Mouse (Mus musculus): ENCODE measurements around the gene Pzp.

DNA sequence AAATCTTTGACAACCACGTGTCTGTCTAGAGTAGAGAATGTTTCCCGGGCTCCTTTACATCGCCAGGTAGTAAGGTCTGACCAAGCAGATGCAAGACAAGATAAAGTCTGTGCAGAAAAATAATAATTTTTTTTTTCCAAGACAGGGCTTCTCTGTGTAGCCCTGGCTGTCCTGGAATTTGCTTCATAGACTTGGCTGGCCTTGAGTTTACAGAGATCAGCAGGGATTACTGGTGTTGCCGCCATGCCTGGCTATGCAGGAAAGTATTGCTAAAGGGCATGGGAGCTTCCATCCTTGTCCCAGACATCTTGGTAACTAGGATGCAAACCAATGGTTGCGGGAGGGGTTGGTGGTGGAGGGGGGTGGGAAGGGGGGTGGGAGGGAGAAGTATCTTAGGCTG lies 69.3 kb downstream of the Pzp start:
- TF ChIP-seq POLR2A (IDR thresholded peaks at IDR 0.05; ENCODE audit: low read depth, low read length) (no peak), CTCF (IDR thresholded peaks at IDR 0.05; ENCODE audit: extremely low read depth, insufficient read depth, insufficient read length, insufficient replicate concordance) (no peak)

Data from spleen, adult 2 months (tissue).